Mouse (Mus musculus) liver, adult 2 months (tissue): ENCODE measurements at regions not wholly inside any gene's neighbourhood (a gene's known extent, or its start where the extent isn't known, plus 50 kb on each side); places are given as distances from the start of the nearest gene placed in this dataset.

Experiments
- CTCF ChIP-seq: fragments of 200-500 bp; IDR thresholded peaks from 2 replicates; pipeline ENCODE4 v1.5.1; 2011; ENCODE audit warnings: low read depth, low read length, control low read depth
- POLR2A ChIP-seq: fragments of 200-500 bp; IDR thresholded peaks from 2 replicates; pipeline ENCODE4 v1.6.1; 2011; ENCODE audit warnings: low read length, control low read depth; ENCODE audit not compliant: insufficient read depth; ENCODE audit errors: extremely low read depth

DNA sequence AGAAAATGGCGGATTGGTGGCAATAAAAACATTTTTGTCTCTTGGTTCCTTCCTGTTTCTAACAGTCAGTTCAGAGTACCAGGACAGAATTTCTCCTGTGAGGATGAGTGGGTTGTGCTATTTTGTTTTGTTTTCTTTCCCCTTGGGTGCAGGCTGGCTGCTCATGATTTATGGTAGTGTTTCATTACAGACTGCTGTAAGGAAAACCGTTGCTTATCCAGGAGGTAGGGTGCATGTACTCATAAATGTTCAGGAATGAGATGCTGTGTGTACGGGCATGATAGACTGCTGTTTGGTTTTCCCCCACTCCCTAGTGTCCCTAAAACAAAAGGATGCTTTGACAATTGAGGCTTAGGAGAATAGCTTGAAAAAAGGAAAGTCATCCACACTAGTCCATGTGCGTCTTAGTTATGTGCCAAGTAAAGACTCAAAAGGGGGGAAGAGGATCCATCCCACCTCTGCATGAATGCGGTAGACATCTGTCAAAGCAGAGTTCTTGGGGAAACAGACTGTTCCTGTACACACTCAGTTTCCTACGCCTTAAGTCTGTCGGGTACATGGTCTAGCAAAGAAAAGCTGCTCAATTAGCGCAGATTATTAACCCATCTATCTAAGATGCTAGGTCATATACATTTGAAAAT is 158.9 kb upstream of the Arid1b start:
- TF ChIP-seq CTCF (no peak), POLR2A (no peak)
